Mouse (Mus musculus) lung, adult 2 months (tissue): ENCODE results near the gene Gimap9.

Experiments used
- CTCF ChIP-seq: fragments of 200-500 bp; IDR thresholded peaks from 2 replicates; pipeline ENCODE4 v1.5.1; 2011; ENCODE audit warnings: mild to moderate bottlenecking, low read length, control low read depth; ENCODE audit not compliant: insufficient read depth
- POLR2A ChIP-seq: fragments of 200-500 bp; IDR thresholded peaks from 2 replicates; pipeline ENCODE4 v1.6.1; 2011; ENCODE audit warnings: low read depth, mild to moderate bottlenecking, control low read depth, low read length, borderline replicate concordance; ENCODE audit errors: extremely low read depth

DNA sequence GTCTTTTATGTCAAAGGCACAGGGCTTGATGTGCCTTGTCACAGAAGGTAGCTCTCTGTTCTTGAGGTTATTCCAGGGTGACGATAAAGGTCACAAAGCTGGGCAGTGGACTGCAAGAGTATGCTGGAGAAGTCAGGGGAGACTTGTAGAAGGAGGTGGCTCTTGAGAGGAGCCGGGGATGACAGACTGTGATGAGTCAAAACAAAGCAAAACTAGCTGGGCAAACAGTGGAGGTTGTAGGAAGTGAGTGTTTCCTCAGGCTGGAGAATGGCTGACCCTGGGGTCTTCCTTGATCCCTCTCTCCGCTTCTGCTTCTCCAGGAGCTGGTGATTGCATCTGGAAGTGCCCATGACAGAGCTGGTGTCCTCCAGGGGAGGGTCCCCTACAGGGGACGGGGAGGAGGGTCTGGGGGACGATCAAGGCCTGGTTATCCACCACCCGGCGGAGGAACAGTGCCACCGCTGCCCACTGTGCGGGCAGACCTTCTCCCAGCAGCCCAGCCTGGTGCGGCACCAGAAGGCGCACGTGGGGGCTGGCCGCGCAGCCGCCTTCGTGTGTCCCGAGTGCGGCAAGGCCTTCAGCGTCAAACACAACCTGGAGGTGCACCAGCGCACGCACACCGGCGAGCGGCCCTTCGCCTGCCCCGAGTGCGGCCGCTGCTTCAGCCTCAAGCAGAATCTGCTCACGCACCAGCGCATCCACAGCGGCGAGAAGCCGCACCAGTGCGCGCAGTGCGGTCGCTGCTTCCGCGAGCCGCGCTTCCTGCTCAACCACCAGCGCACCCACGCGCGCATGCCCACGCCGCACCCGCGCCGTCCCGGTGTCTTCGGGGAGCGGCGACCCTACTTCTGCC, 46.9 kb upstream of the Gimap9 start:
- TF ChIP-seq POLR2A (no peak), CTCF (no peak)
